8 mouse cellular contexts compared by ENCODE assay signal in the genomic region with DNA sequence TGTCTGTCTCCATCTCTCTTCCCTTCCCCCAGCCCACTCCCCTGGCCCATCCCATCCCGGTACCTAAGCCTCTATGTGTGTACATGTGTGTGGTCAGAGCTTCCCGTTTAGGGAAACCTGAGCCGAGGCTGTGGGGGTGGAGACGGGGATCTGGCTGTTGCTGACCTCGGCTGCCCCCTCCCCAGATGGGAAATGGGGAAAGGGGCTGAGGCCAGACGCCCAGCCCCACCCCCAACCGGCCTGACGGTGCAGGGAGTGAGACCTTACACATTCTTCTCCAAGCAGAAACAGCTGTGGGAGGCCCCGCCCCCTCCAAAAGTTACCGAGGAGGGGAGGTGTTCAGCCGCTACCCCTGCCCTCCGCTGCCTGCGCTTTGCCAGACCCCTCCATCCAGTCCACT. TPM values are rescaled to one million over a fixed set of nuclear protein-coding genes. Genes with fewer than 3 reads are reported as not detected.
A peak's percentile ranks its signal among the peaks of the same experiment; 100 is the strongest.
DNase-seq lines count a peak whose midpoint lies in the region; ATAC-seq and TF ChIP-seq lines count a peak whose summit lies in the region.
"Had no signal": no experiment of that assay in that cellular context is flagged by ENCODE, and none has a peak within 500 bp of the region (broad histone marks: within the 10 kb centered on the region; RNA-seq: fewer than 3 reads in every experiment).

No protein-coding gene starts in this region.

- TF ChIP-seq CTCF in thymus, adult 2 months (IDR thresholded peaks at IDR 0.05; ENCODE audit: borderline replicate concordance, control insufficient read depth, extremely low read depth, insufficient read depth, low read length, poor library complexity), result no peak
- TF ChIP-seq CTCF in embryonic fibroblast, embryonic 13.5 days (IDR thresholded peaks at IDR 0.05; ENCODE audit: borderline replicate concordance, insufficient read depth, low read length), result no peak

- DNase-seq in thymus, adult 2 months, result peak; percentile 30
- no peak for DNase-seq in thymus, postnatal 10 days (ENCODE audit: low spot score in 2 of 2)
- DNase-seq in induced T-regulatory cell, adult 2 months (ENCODE audit: low read depth), result peak; percentile 29
- DNase-seq in midbrain, embryonic 11.5 days (ENCODE audit: low spot score, missing footprints), result peak; percentile 94
- no peak for DNase-seq in right cerebral cortex, postnatal 4 days
- DNase-seq in adrenal gland, adult 18-20 months (ENCODE audit: low spot score in 2 of 2), result no peak

- 23% methylated on average over 13 of the region's 13 CpGs for WGBS in thymus, adult 2 months
- WGBS in midbrain, embryonic 11.5 days, result 2% methylated on average over 12 of the region's 13 CpGs

- H3K4me1 ChIP-seq in thymus, adult 2 months (replicated peaks; ENCODE audit: control insufficient read depth, insufficient read depth, low read length), result peaks cover 20% of the 10 kb centered on the region
- no peaks in the 10 kb centered on the region for H3K4me1 ChIP-seq in embryonic fibroblast, embryonic 13.5 days (ENCODE audit: control insufficient read depth, insufficient read depth, low read length)
- peaks cover 30% of the 10 kb centered on the region for H3K4me1 ChIP-seq in midbrain, embryonic 11.5 days (ENCODE audit: control insufficient read depth, insufficient read depth, low read length)

- H3K9ac ChIP-seq in midbrain, embryonic 11.5 days (ENCODE audit: low read length), result peak overlapping the region; percentile 45; the same call in 1 of the 2 replicates

- peak overlapping the region; percentile 75 for H3K4me2 ChIP-seq in midbrain, embryonic 11.5 days

- TF ChIP-seq POLR2A in thymus, adult 2 months (IDR thresholded peaks at IDR 0.05; ENCODE audit: control insufficient read depth, extremely low read depth, insufficient read depth, low read length, poor library complexity), result no peak
- TF ChIP-seq POLR2A in embryonic fibroblast, embryonic 13.5 days (IDR thresholded peaks at IDR 0.05; ENCODE audit: low read depth, low read length), result no peak

- no peaks in the 10 kb centered on the region for H3K9me3 ChIP-seq in midbrain, embryonic 11.5 days (ENCODE audit: control insufficient read depth, low read length)

- ATAC-seq in midbrain, embryonic 11.5 days (ENCODE audit: low FRiP score), result no peak

- H3K4me3 ChIP-seq in thymus, adult 2 months (ENCODE audit: control insufficient read depth, insufficient read depth, low read length), result no peak overlapping the region
- H3K4me3 ChIP-seq in embryonic fibroblast, embryonic 13.5 days (ENCODE audit: insufficient read depth, low read length), result peak overlapping the region; percentile 84
- peak overlapping the region; percentile 50 for H3K4me3 ChIP-seq in midbrain, embryonic 11.5 days (ENCODE audit: low read depth, low read length)

- H3K36me3 ChIP-seq in thymus, adult 2 months (ENCODE audit: control insufficient read depth, insufficient read depth, low read length), result peaks cover 7% of the 10 kb centered on the region
- H3K36me3 ChIP-seq in midbrain, embryonic 11.5 days (ENCODE audit: control insufficient read depth, insufficient read depth, low read length), result no peaks in the 10 kb centered on the region

- no peaks in the 10 kb centered on the region for H3K27me3 ChIP-seq in thymus, adult 2 months (ENCODE audit: control insufficient read depth, insufficient read depth, low read length)
- no peaks in the 10 kb centered on the region for H3K27me3 ChIP-seq in midbrain, embryonic 11.5 days (ENCODE audit: control insufficient read depth, insufficient read depth, low read length)

- no peak overlapping the region for H3K27ac ChIP-seq in thymus, adult 2 months (ENCODE audit: control insufficient read depth, insufficient read depth, low read length)
- peak overlapping the region; percentile 44 for H3K27ac ChIP-seq in embryonic fibroblast, embryonic 13.5 days (ENCODE audit: insufficient read depth, low read length)
- H3K27ac ChIP-seq in midbrain, embryonic 11.5 days (ENCODE audit: low read depth, low read length), result no peak overlapping the region; the same call in 1 of the 2 replicates

RNA-seq across cellular contexts. Expression of gene Dact3, which starts 1.5 kb away (rescaled TPM):
- 3.8 and 4.4 TPM in 2 replicates for polyA plus RNA-seq in thymus, adult 2 months (2012; rRNA removed)
- polyA plus RNA-seq in embryonic fibroblast, embryonic 13.5 days (2011; ENCODE audit: insufficient read length, low read depth, missing spikeins), result 34.8 and 37.3 TPM in 2 replicates
- 4.8 and 5.3 TPM in 2 replicates for polyA plus RNA-seq in midbrain, embryonic 11.5 days (2014; fragmentation: Nextera tagmentation; extraction: Ambion mirVana)
- 1 to 10 TPM; 3.1 to 3.8 TPM for total RNA-seq in adrenal gland, adult 18-20 months (2021)

RNA-seq across cellular contexts. Expression of gene Gng8, which starts 15.0 kb away (rescaled TPM):
- polyA plus RNA-seq in thymus, adult 2 months (2012; rRNA removed), result 0.62 and 1.7 TPM in 2 replicates
- polyA plus RNA-seq in embryonic fibroblast, embryonic 13.5 days (2011; ENCODE audit: insufficient read length, low read depth, missing spikeins), result 24.1 and 24.7 TPM in 2 replicates
- polyA plus RNA-seq in midbrain, embryonic 11.5 days (2014; fragmentation: Nextera tagmentation; extraction: Ambion mirVana), result 9.7 and 10.2 TPM in 2 replicates
- under 1 TPM in 1 of 2 experiments, not detected in 1; 0.35 TPM for total RNA-seq in adrenal gland, adult 18-20 months (2021)
- total RNA-seq: common myeloid progenitor, adult 5-6 weeks had no signal

RNA-seq across cellular contexts. Expression of gene Ptgir, which starts 29.7 kb away (rescaled TPM):
- 11.3 and 11.4 TPM in 2 replicates for polyA plus RNA-seq in thymus, adult 2 months (2012; rRNA removed)
- polyA plus RNA-seq in embryonic fibroblast, embryonic 13.5 days (2011; ENCODE audit: insufficient read length, low read depth, missing spikeins), result 1.4 and 1.6 TPM in 2 replicates
- 0.94 and 1.2 TPM in 2 replicates for polyA plus RNA-seq in midbrain, embryonic 11.5 days (2014; fragmentation: Nextera tagmentation; extraction: Ambion mirVana)
- total RNA-seq in adrenal gland, adult 18-20 months (2021), result 1 to 10 TPM in 1 of 2 experiments, under 1 TPM in 1; 0.96 to 1.1 TPM

RNA-seq across cellular contexts. Expression of gene Prkd2, which starts 33.9 kb away (rescaled TPM):
- polyA plus RNA-seq in thymus, adult 2 months (2012; rRNA removed), result 363 and 406 TPM in 2 replicates
- polyA plus RNA-seq in embryonic fibroblast, embryonic 13.5 days (2011; ENCODE audit: insufficient read length, low read depth, missing spikeins), result 17.2 and 17.8 TPM in 2 replicates
- polyA plus RNA-seq in midbrain, embryonic 11.5 days (2014; fragmentation: Nextera tagmentation; extraction: Ambion mirVana), result 9.2 and 10.3 TPM in 2 replicates
- 10 to 100 TPM; 13.9 to 23.3 TPM for total RNA-seq in adrenal gland, adult 18-20 months (2021)

RNA-seq across cellular contexts. Expression of gene Calm3, which starts 47.3 kb away (rescaled TPM):
- 398 and 475 TPM in 2 replicates for polyA plus RNA-seq in thymus, adult 2 months (2012; rRNA removed)
- polyA plus RNA-seq in embryonic fibroblast, embryonic 13.5 days (2011; ENCODE audit: insufficient read length, low read depth, missing spikeins), result 520 and 588 TPM in 2 replicates
- polyA plus RNA-seq in midbrain, embryonic 11.5 days (2014; fragmentation: Nextera tagmentation; extraction: Ambion mirVana), result 284 and 295 TPM in 2 replicates
- total RNA-seq in adrenal gland, adult 18-20 months (2021), result 100 to 1,000 TPM; 227 to 234 TPM

Comparison
In these comparisons a context has a peak if more than half of its experiments do, and no peak if none do; other contexts are left out.
1. DNase-seq: peak in thymus, adult 2 months (single experiment), induced T-regulatory cell, adult 2 months (single experiment) and midbrain, embryonic 11.5 days (single experiment); none in thymus, postnatal 10 days (0 of 2), right cerebral cortex, postnatal 4 days (single experiment) and adrenal gland, adult 18-20 months (0 of 2).